Mouse (Mus musculus): ENCODE measurements around the gene Gm1673. TPM values are rescaled to one million over a fixed set of nuclear protein-coding genes. Genes with fewer than 3 reads are reported as not detected.
"Not testable (repeated sequence)": the region's sequence is repeated elsewhere in the genome, so short reads cannot be mapped to it uniquely, and the experiment has no call there.

Gm1673 gene
- polyA plus RNA-seq (2016; fragmentation: Nextera tagmentation; extraction: Ambion mirVana) = 384 and 439 TPM in 2 replicates

DNA sequence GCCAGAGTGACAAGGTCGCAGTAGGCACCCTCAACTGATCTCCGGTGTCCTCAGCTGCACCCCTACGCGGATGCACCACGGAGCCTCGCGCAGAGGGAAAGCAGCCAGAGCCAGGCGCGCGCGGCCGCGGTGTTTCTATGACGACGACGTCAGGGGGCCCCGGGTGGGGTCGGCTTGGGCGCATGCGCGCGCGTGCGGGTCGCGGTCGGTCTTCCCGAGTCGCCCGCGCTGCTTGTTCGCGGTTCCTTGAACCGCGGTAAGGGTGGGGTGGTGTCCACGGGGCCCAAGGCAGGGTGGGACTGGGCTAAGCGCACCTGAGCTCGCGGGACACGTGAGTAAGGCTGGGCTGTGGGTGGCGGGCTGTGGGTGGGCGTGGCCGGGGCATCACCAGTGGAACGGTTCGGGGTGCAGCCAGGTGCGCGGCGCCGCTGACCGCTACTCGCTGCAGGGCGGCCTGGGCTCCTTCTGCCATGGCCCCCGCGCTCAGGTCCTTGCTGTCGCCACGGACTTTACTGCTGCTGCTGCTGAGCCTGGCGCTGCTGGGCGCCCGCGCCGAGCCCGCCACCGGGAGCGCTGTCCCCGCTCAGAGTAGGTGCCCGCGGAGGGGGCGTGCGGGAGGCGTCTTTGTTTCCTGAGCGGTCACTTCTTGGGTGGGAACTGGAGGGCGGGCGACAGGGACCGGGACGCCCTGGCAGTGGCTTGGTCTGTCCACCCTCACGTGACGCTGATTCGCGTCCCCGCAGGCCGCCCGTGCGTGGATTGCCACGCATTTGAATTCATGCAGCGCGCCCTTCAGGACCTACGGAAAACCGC lies at the start of gene Gm1673:
Gene Gm1673 (plus strand): TSS at position 125 of the 813 bp plus-strand sequence.
- under 1% methylated on average over 88 of the region's 88 CpGs for WGBS
- H3K9ac ChIP-seq = peak within 1 kb of the TSS; percentile 92

DNA sequence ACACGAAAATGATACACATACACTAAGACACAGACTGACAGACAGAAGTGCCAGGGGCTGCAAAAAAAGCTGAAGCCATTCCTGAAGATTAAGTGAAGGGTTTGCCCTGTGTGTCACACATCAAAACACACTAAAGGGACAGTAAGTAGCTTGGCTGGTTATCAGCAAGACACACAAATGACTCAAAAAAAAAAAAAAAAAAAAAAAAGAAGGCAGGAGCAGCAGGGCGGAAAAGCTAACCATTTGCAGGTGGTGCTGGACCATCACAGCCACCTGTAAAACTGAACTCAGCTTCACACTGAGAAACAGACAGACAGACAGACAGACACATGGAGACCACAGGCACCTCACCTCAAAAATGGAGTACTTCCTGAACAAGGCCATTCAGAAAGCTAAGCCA lies 49.2 kb upstream of the Gm1673 start:
- no peak overlapping the region for H3K4me3 ChIP-seq
- H3K36me3 ChIP-seq = peaks cover 19% of the 10 kb centered on the region
- H3K27me3 ChIP-seq (replicated peaks) = no peaks in the 10 kb centered on the region
- H3K4me1 ChIP-seq = peaks cover 26% of the 10 kb centered on the region
- H3K4me2 ChIP-seq (replicated peaks) = peak overlapping the region; percentile 66
- no peak overlapping the region for H3K27ac ChIP-seq
- 92% methylated on average over 2 of the region's 2 CpGs for WGBS
- no peak overlapping the region for H3K9ac ChIP-seq
- peaks cover 12% of the 10 kb centered on the region; the same call in 1 of the 2 replicates for H3K9me3 ChIP-seq
- no peak for ATAC-seq (ENCODE audit: low FRiP score, low read depth)

More for the DNA sequence above, at the start of gene Gm1673:
- H3K36me3 ChIP-seq = peaks cover 11% of the 10 kb centered on the region; the same call in 1 of the 2 replicates
- H3K4me1 ChIP-seq = peaks cover 21% of the 10 kb centered on the region
- ATAC-seq (ENCODE audit: low FRiP score, low read depth) = peak; percentile 89
- peak within 1 kb of the TSS; percentile 74 for H3K27ac ChIP-seq
- peak within 1 kb of the TSS; percentile 91 for H3K4me3 ChIP-seq
- H3K9me3 ChIP-seq = no peaks in the 10 kb centered on the region
- peak within 1 kb of the TSS; percentile 85 for H3K4me2 ChIP-seq (replicated peaks)
- H3K27me3 ChIP-seq (replicated peaks) = no peaks in the 10 kb centered on the region

DNA sequence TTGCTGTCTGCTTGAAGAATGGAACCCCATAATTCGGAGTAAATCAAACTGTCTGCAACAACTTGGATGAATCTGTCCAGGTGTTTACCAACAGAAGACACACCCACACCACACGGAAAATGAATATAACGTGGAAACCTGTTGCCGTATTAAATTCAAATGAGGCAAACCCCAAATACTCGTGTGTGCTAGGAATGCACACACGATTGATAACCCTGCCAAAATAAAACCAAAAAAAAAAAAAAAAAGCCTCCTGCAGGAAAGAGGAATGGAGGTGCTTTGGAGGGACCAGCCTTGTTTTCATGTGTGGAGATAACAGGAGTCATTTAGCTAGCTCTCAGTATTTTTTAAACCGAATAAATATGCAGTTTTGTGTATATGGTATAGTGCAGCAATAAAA lies 48.4 kb upstream of the Gm1673 start:
- Histone ChIP-seq H3K9me3 (peaks cover 5% of the 10 kb centered on the region; the same call in 1 of the 2 replicates), H3K4me2 (replicated peaks) (peak overlapping the region; percentile 66), H3K4me3 (peak overlapping the region; percentile 83; the same call in 1 of the 2 replicates), H3K9ac (no peak overlapping the region), H3K4me1 (peaks cover 26% of the 10 kb centered on the region), H3K36me3 (peaks cover 11% of the 10 kb centered on the region), H3K27ac (no peak overlapping the region), H3K27me3 (replicated peaks) (no peaks in the 10 kb centered on the region)
- no peak for ATAC-seq (ENCODE audit: low FRiP score, low read depth)
- 84% methylated on average over 7 of the region's 7 CpGs for WGBS

DNA sequence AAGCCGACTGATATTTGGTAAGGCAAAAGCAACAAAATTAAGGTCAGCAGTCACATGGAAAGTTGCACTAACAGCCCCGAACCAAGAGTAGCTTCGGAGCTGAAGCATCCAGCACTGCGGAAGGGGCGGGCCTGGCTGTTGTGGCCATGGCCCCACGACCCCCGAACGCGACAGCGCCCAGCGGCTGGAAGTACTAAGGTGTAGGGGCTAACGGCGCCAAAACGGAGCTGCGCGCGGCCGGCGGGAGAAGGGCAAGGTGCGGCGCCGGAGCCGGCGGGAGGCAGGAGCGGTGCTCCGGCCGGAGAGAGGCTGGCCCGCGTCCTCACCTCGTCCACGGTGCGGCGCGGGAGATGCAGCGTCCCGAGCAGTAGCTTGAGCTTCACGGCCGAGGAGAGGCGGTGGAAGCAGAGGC lies 47.5 kb upstream of the Gm1673 start:
- H3K9me3 ChIP-seq = 0 out of 2 replicates have a peak, but pooled peaks cover 2% of the 10 kb centered on the region
- H3K36me3 ChIP-seq = peaks cover 6% of the 10 kb centered on the region
- WGBS = under 1% methylated on average over 39 of the region's 39 CpGs
- peaks cover 26% of the 10 kb centered on the region for H3K4me1 ChIP-seq
- peak overlapping the region; percentile 74; the same call in 1 of the 2 replicates for H3K27ac ChIP-seq
- H3K4me3 ChIP-seq = peak overlapping the region; percentile 83
- peak overlapping the region; percentile 66 for H3K4me2 ChIP-seq (replicated peaks)
- ATAC-seq (ENCODE audit: low FRiP score, low read depth) = peak; percentile 73
- H3K9ac ChIP-seq = peak overlapping the region; percentile 93
- no peaks in the 10 kb centered on the region for H3K27me3 ChIP-seq (replicated peaks)

DNA sequence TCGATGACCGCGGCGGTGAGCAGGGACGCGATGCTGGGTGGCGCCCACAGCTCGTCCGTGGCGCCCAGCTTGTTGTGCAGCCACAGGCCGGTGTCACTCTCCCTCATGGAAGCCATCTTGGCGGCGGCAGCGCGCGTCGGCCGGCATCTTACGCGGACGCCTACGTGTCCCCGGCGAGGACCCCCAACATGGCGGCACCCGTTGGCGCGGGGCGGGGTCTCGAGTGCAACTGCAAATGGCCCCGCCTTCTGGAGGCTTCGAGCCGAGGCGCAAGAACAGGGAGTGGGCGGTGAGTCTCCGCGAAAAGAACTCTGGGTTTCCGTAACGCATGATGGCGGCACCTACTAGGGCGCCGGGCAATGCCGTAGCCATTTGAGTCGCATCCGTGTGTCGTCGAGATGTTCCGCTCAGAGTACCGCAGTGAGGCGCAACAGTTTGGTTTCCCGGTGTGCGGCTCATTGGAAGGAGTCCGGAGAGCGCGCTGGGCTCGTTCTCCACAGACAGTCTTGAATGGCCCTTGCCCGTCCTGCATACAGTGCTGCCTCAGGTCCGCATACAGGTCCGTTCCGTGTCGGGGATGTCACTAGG lies 47.0 kb upstream of the Gm1673 start, which contains the start of gene Nelfa:
Gene Nelfa (minus strand): TSS at position 294 of the 588 bp plus-strand sequence.
- under 1% methylated on average over 61 of the region's 61 CpGs for WGBS
- peaks cover 26% of the 10 kb centered on the region for H3K4me1 ChIP-seq
- H3K27ac ChIP-seq = peak within 1 kb of the TSS; percentile 74; the same call in 1 of the 2 replicates
- ATAC-seq (ENCODE audit: low FRiP score, low read depth) = peak; percentile 99
- 0 out of 2 replicates have a peak, but pooled peaks cover 6% of the 10 kb centered on the region for H3K9me3 ChIP-seq
- peak within 1 kb of the TSS; percentile 93 for H3K9ac ChIP-seq
- peaks cover 6% of the 10 kb centered on the region for H3K36me3 ChIP-seq
- H3K27me3 ChIP-seq (replicated peaks) = no peaks in the 10 kb centered on the region
- peak within 1 kb of the TSS; percentile 66 for H3K4me2 ChIP-seq (replicated peaks)
- H3K4me3 ChIP-seq = peak within 1 kb of the TSS; percentile 83

DNA sequence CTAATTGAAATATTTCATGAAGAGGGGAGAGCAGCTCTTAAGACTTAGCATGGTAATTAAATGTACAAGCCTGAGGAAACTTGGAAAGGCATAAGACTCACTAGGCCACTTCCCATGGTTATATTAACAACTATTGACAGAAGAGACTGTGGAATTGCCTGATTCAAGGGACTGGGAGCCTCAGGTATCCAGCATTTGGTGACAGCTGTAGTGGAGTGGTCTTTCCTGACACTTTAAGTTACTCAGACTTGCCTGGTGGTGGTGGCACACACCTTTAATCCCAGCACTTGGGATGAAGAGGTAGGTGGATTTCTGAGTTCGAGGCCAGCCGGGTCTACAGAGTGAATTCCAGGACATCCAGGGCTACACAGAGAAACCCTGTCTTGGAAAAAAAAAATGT lies 46.0 kb upstream of the Gm1673 start:
- Histone ChIP-seq H3K27me3 (replicated peaks) (no peaks in the 10 kb centered on the region), H3K9me3 (0 out of 2 replicates have a peak, but pooled peaks cover 6% of the 10 kb centered on the region), H3K4me2 (replicated peaks) (peak overlapping the region; percentile 66), H3K36me3 (peaks cover 6% of the 10 kb centered on the region), H3K4me3 (no peak overlapping the region), H3K9ac (no peak overlapping the region), H3K27ac (no peak overlapping the region), H3K4me1 (peaks cover 26% of the 10 kb centered on the region)
- 100% methylated on average over 2 of the region's 2 CpGs for WGBS
- ATAC-seq (ENCODE audit: low FRiP score, low read depth) = no peak

DNA sequence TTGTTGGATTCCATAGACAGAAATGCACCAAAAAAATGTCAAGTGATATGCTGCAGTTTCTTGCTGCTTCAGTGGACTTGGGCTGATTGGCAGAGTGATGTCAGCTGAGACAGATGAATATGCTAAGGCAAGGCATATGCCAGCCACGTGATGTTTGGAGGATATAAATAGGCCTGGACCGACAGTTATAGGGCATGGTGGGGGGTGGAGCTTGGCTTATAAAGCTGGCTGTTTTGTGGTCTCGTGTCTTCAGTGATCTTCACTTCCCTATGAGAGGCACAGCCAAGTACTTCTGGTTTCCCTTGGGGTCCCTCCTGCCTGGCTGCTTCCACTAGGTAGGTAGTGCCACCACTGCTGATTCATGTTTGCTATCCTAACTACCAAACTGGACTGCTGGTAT lies 44.8 kb upstream of the Gm1673 start:
- Histone ChIP-seq H3K9ac (no peak overlapping the region), H3K9me3 (0 out of 2 replicates have a peak, but pooled peaks cover 6% of the 10 kb centered on the region), H3K27me3 (replicated peaks) (no peaks in the 10 kb centered on the region), H3K4me3 (no peak overlapping the region), H3K27ac (no peak overlapping the region), H3K4me1 (peaks cover 26% of the 10 kb centered on the region), H3K4me2 (replicated peaks) (no peak overlapping the region), H3K36me3 (peaks cover 2% of the 10 kb centered on the region; the same call in 1 of the 2 replicates)
- ATAC-seq (ENCODE audit: low FRiP score, low read depth) = no peak
- WGBS = 96% methylated on average over 3 of the region's 3 CpGs

DNA sequence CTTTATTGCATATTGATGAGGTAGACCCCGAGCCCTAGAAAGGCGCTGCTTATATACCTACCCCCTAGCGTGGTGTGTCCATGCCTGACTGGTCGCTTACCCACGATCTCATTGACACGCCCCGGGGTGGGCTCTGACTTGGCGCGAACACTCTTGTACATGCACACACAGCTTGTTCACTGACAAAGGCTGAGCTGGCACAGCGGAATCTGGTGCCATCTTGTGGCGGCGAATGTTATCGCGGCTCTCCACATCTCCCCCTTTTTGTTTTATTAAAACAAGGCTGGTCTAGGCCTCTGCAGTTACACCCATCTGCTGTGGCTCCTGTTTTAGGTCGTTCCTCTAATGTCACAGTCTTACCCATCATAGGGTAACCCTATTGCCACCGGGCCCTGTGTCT lies 36.2 kb upstream of the Gm1673 start:
- H3K9me3 ChIP-seq = 0 out of 2 replicates have a peak, but pooled peaks cover 12% of the 10 kb centered on the region
- H3K27ac ChIP-seq; H3K4me3 ChIP-seq; H3K9ac ChIP-seq; H3K36me3 ChIP-seq; ATAC-seq (ENCODE audit: low FRiP score, low read depth); H3K27me3 ChIP-seq (replicated peaks); H3K4me1 ChIP-seq; H3K4me2 ChIP-seq (replicated peaks): not testable (repeated sequence)
- WGBS = 85% methylated on average over 16 of the region's 16 CpGs

DNA sequence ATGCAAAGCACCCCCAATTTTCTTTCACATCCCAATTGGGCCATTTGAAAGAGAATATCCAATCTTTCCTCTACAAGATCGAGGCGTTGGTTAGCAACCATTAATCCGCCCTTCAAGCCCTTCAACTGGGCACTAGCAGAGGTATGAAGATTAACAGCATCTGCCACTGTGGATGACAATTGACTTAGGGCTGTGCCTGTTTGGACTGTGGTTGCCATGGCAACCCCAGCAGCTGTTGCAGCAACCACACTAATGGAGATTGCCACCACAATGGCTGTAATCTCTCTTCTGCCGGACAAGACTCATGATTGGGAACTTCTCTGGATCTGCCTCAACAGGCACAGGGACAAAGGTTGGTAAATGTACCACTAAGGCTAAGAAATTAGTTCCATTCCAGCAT lies 34.9 kb upstream of the Gm1673 start:
- Histone ChIP-seq H3K9me3 (peaks cover 15% of the 10 kb centered on the region; the same call in 1 of the 2 replicates), H3K4me3 (no peak overlapping the region), H3K4me2 (replicated peaks) (no peak overlapping the region), H3K9ac (no peak overlapping the region), H3K4me1 (no peaks in the 10 kb centered on the region), H3K27me3 (replicated peaks) (no peaks in the 10 kb centered on the region), H3K36me3 (no peaks in the 10 kb centered on the region), H3K27ac (no peak overlapping the region)
- no peak for ATAC-seq (ENCODE audit: low FRiP score, low read depth)
- 62% methylated on average over 4 of the region's 4 CpGs for WGBS

DNA sequence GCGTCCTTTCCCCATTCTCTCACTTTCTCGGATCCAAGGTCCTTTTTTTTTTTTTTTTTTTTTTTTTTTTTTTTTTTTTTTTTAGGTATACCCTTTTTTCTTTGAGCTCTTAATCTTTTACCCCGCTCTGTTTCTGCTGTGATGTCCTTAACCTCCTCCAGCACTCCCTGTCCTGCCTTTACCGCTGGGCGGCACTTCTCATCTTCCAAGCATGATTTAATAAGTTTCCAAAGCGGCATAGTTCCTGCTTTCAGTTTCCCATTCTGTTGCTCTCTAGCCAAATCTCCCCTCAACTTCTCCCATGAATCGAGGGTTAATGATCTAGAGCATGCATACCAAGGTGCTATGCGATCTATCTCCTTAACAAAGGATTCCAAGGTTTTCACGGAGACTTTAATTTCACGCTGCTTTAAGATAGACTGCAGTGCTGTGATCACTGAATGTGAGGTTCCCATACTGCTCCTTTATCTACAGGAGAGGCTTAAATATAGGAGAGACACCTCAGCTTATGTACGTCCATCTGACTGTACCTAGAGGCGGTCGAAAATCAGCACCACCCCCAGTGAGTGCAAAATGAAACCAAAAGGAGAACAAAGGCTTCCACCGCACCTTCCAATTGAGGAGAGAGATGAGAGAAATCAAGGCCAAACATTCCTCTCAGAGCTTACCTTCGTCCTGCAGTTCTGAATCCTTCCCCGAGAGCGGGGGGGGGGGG lies 29.6 kb upstream of the Gm1673 start:
- ATAC-seq (ENCODE audit: low FRiP score, low read depth) = no peak
- Histone ChIP-seq H3K4me3 (no peak overlapping the region), H3K4me1 (no peaks in the 10 kb centered on the region), H3K4me2 (replicated peaks) (no peak overlapping the region), H3K9me3 (peaks cover 22% of the 10 kb centered on the region; the same call in 1 of the 2 replicates), H3K27ac (no peak overlapping the region), H3K27me3 (replicated peaks) (no peaks in the 10 kb centered on the region), H3K36me3 (no peaks in the 10 kb centered on the region), H3K9ac (no peak overlapping the region)
- WGBS = 84% methylated on average over 17 of the region's 17 CpGs

DNA sequence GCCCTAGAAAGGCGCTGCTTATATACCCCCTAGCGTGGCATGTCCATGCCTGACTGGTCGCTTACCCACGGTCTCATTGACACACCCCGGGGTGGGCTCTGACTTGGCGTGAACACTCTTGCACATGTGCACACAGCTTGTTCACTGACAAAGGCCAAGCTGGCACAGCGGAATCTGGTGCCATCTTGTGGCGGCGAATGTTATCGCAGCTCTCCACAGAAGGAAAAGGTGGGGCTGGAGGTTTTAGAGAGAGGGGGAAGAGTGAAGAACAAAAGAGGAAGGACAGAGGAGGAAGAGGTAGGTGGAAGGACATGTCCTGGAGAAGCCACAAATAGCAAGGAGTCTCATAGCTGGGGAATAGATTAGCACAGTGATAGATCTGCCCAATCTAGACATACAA lies 28.9 kb upstream of the Gm1673 start:
- Histone ChIP-seq H3K4me1 (no peaks in the 10 kb centered on the region), H3K27me3 (replicated peaks) (no peaks in the 10 kb centered on the region), H3K9ac (no peak overlapping the region), H3K27ac (no peak overlapping the region), H3K9me3 (peaks cover 27% of the 10 kb centered on the region; the same call in 1 of the 2 replicates), H3K4me3 (no peak overlapping the region), H3K4me2 (replicated peaks) (no peak overlapping the region), H3K36me3 (no peaks in the 10 kb centered on the region)
- WGBS = 31% methylated on average over 10 of the region's 10 CpGs
- ATAC-seq (ENCODE audit: low FRiP score, low read depth) = 0 out of 2 replicates have a peak, but pooled peaks have one; percentile 58
